Mouse (Mus musculus): ENCODE data around the gene Ppp1r12b.
A peak's percentile ranks its signal among the peaks of the same experiment; 100 is the strongest.

The Ppp1r12b gene

GRCm38 (mm10) chr1:134940863-134941262 is 14.9 kb downstream of the Ppp1r12b start:
- no peak for DNase-seq (ENCODE audit: low read depth)

GRCm38 (mm10) chr1:134938233-134938632 is 17.5 kb downstream of the Ppp1r12b start:
- DNase-seq (ENCODE audit: low read depth): no peak

GRCm38 (mm10) chr1:134936335-134936734 is 19.4 kb downstream of the Ppp1r12b start:
- no peak for DNase-seq (ENCODE audit: low read depth)

- no peak for DNase-seq (ENCODE audit: low read depth)
Observed at GRCm38 (mm10) chr1:134932431-134932830, 23.3 kb downstream of the Ppp1r12b start.

- DNase-seq (ENCODE audit: low read depth): no peak
Observed at GRCm38 (mm10) chr1:134919010-134919409, 36.7 kb downstream of the Ppp1r12b start.

GRCm38 (mm10) chr1:134915421-134915820 is 40.3 kb downstream of the Ppp1r12b start:
- DNase-seq (ENCODE audit: low read depth): no peak

GRCm38 (mm10) chr1:134913535-134913934 is 42.2 kb downstream of the Ppp1r12b start:
- peak; percentile 88 for DNase-seq (ENCODE audit: low read depth)

- no peak for DNase-seq (ENCODE audit: low read depth)
Observed at GRCm38 (mm10) chr1:134911892-134912291, 43.9 kb downstream of the Ppp1r12b start.

GRCm38 (mm10) chr1:134910037-134910436 is 45.7 kb downstream of the Ppp1r12b start:
- DNase-seq (ENCODE audit: low read depth): no peak

GRCm38 (mm10) chr1:134909442-134909841 is 46.3 kb downstream of the Ppp1r12b start:
- DNase-seq (ENCODE audit: low read depth): no peak

- peak; percentile 85 for DNase-seq (ENCODE audit: low read depth)
Observed at GRCm38 (mm10) chr1:134902051-134902619, 53.6 kb downstream of the Ppp1r12b start.

GRCm38 (mm10) chr1:134896008-134896407 is 59.7 kb downstream of the Ppp1r12b start:
- DNase-seq (ENCODE audit: low read depth): no peak

GRCm38 (mm10) chr1:134894803-134895202 is 60.9 kb downstream of the Ppp1r12b start:
- DNase-seq (ENCODE audit: low read depth): no peak

GRCm38 (mm10) chr1:134891916-134892315 is 63.8 kb downstream of the Ppp1r12b start:
- no peak for DNase-seq (ENCODE audit: low read depth)

GRCm38 (mm10) chr1:134889629-134890028 is 66.1 kb downstream of the Ppp1r12b start:
- DNase-seq (ENCODE audit: low read depth): no peak

GRCm38 (mm10) chr1:134875800-134876199 is 79.9 kb downstream of the Ppp1r12b start:
- no peak for DNase-seq (ENCODE audit: low read depth)

GRCm38 (mm10) chr1:134872678-134873077 is 83.1 kb downstream of the Ppp1r12b start:
- DNase-seq (ENCODE audit: low read depth): no peak

GRCm38 (mm10) chr1:134866426-134866825 is 89.3 kb downstream of the Ppp1r12b start:
- no peak for DNase-seq (ENCODE audit: low read depth)

GRCm38 (mm10) chr1:134865552-134865951 is 90.2 kb downstream of the Ppp1r12b start:
- DNase-seq (ENCODE audit: low read depth): no peak

GRCm38 (mm10) chr1:134860538-134860937 is 95.2 kb downstream of the Ppp1r12b start:
- DNase-seq (ENCODE audit: low read depth): no peak

- no peak for DNase-seq (ENCODE audit: low read depth)
Observed at GRCm38 (mm10) chr1:134858344-134859053, 97.2 kb downstream of the Ppp1r12b start.

- peak; percentile 36 for DNase-seq (ENCODE audit: low read depth)
Observed at GRCm38 (mm10) chr1:134854325-134854982, 101.3 kb downstream of the Ppp1r12b start.

- DNase-seq (ENCODE audit: low read depth): no peak
Observed at GRCm38 (mm10) chr1:134852797-134853196, 102.9 kb downstream of the Ppp1r12b start.
